Mouse (Mus musculus) bone marrow, adult 2 months (tissue): Measurements from ENCODE around the gene Cldn12. TPM values are rescaled to one million over a fixed set of nuclear protein-coding genes. Genes with fewer than 3 reads are reported as not detected.
A peak's percentile ranks its signal among the peaks of the same experiment; 100 is the strongest.

Source experiments
- H3K27ac ChIP-seq: fragments of 200-500 bp; 2 replicates; pipeline ENCODE4 v1.5.1; 2012; ENCODE audit warnings: low read depth, mild to moderate bottlenecking, control low read depth, inconsistent platforms, low read length; ENCODE audit not compliant: control insufficient read depth, poor library complexity, insufficient read depth
- H3K4me1 ChIP-seq: fragments of 200-500 bp; 2 replicates; pipeline ENCODE4 v1.6.1; 2011; ENCODE audit warnings: low read length; ENCODE audit not compliant: control insufficient read depth, insufficient read depth
- H3K4me3 ChIP-seq: fragments of 200-500 bp; replicated peaks from 2 replicates; pipeline ENCODE3; 2011; ENCODE audit warnings: mild to moderate bottlenecking, low read depth, low read length, control low read depth; ENCODE audit not compliant: control insufficient read depth
- CTCF ChIP-seq: fragments of 200-500 bp; IDR thresholded peaks from 2 replicates; pipeline ENCODE4 v1.5.1; 2011; ENCODE audit warnings: low read length, control low read depth; ENCODE audit not compliant: control insufficient read depth, insufficient read depth
- POLR2A ChIP-seq: fragments of 200-500 bp; IDR thresholded peaks from 2 replicates; pipeline ENCODE4 v1.6.1; 2011; ENCODE audit warnings: low read depth, mild to moderate bottlenecking, control low read depth, low read length, borderline replicate concordance; ENCODE audit not compliant: control insufficient read depth
- WGBS: fragments of 180-500 bp; shearing (Covaris S2); methylation state at CpG from one replicate; pipeline ENCODE4 v1.1.7; 2018; 5-methylcytosine and 5-hydroxymethylcytosine counted together
- polyA plus RNA-seq: library from polyadenylated mRNA; stranded (reverse); fragments of >200 nt; gene quantifications from 2 replicates; pipeline ENCODE4 v1.2.4, GENCODE M21; 2011; ENCODE audit warnings: low replicate concordance; ENCODE audit not compliant: missing spikeins, insufficient read depth, insufficient read length

Cldn12 gene
- polyA plus RNA-seq, 1 experiment, result 1.9 TPM

DNA sequence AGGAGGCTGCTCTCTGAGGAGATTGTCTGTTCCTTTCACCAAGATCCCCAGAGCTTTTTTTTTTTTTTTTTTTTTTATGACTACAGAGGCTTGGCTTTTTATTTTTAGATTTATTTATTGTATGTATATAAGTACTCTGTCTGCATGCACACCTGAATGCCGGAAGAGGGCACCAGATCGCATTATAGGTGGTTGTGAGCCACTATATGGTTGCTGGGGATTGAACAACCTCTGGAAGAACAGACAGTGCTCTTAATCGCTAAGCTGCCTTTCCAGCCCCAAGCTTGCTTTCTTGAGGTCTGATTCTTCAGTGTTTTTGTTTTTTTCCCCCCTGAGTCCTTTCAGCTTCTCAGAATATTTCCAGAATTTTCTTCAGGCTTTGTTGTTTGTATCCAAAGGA, 28.7 kb downstream of the Cldn12 start:
- no peak overlapping the region for H3K27ac ChIP-seq
- no peak for TF ChIP-seq CTCF
- TF ChIP-seq POLR2A, result no peak
- no peaks in the 10 kb centered on the region for H3K4me1 ChIP-seq
- no peak overlapping the region for H3K4me3 ChIP-seq
- WGBS, result 50% methylated on average over 3 of the region's 3 CpGs

DNA sequence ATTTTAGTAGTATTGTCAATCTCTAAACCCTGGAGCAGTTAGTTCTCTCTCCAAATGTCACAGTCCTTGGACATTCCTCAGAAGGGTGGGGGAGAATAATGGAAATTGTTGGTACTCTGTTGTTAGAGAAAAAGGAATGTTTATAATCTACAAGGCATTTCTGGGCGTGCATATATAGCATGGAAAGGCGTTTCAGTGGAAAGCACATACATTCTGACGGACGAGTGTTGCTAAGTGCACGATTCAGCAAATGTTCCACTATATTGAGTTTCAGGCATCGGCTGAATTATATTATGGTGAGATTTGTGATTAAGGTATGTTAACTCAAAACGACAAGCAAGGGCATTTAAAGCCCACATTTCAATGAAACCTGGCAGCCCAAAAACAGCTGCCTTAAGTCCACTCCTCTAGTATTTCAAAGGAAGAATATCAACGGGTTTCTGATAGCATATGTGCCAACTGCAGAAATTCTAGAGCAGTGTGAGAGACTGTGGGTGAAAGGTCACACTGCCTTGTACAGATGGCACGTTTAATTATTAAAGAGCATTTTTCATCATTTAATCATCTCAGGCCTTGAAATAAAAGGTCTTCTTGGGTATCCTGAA, 31.4 kb downstream of the Cldn12 start:
- Histone ChIP-seq H3K4me1 (no peaks in the 10 kb centered on the region), H3K4me3 (no peak overlapping the region), H3K27ac (no peak overlapping the region)
- WGBS, result 71% methylated on average over 9 of the region's 9 CpGs
- TF ChIP-seq CTCF (no peak), POLR2A (no peak)

- H3K27ac ChIP-seq, result no peak overlapping the region
- WGBS, result 0% methylated on average over 1 of the region's 1 CpGs
- TF ChIP-seq CTCF, result 0 out of 2 replicates have a peak, but pooled peaks have one; percentile 14
- no peak for TF ChIP-seq POLR2A
- H3K4me1 ChIP-seq, result no peaks in the 10 kb centered on the region
- H3K4me3 ChIP-seq, result no peak overlapping the region
Observed at GRCm38 (mm10) chr5:5481662-5482061, 33.1 kb downstream of the Cldn12 start.

DNA sequence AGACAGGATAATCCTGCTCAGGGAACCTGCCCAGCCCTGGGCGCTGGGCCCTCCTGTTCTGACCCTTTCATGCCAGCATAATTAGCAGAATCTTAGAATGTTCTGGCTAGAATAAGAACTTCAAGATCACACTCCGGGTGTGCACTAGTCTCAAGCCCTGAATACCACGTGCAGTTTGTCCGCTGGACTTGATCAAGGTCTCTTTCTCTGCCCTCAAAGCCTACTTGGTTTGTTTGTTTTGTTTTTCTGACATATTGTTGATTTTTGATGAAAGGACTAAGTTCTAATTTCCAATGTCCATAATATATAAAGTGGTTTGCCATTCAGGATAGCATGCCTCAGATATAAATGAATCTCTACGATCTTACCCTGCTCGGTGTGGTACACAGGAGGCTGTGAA, 35.7 kb downstream of the Cldn12 start, which contains the start of gene 1700015F17Rik:
Gene 1700015F17Rik (minus strand): TSS at position 101 of the 400 bp plus-strand sequence.
- Histone ChIP-seq H3K4me1 (no peaks in the 10 kb centered on the region), H3K27ac (no peak within 1 kb of the TSS), H3K4me3 (no peak within 1 kb of the TSS)
- TF ChIP-seq CTCF (no peak), POLR2A (no peak)
- WGBS, result 83% methylated on average over 6 of the region's 6 CpGs

DNA sequence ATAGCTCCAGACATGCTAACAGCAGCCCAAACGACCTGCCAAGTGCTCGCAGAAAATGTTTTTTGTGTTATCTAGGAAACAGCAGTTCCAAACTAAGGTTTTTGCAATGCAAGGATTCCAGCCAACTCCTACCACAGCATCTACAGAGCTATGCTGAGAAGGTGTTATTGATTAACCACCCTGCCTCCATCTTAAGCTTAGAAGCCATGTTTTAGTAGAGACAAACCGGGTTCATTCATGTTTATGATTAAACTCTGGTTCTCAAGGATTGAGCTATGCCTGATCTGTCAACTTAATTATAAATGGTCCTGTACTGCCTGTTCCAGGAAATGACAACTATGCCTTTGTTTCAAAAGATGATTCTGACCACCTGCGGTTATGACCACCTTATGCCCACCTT, 38.6 kb downstream of the Cldn12 start:
- H3K27ac ChIP-seq, result no peak overlapping the region
- H3K4me3 ChIP-seq, result no peak overlapping the region
- no peaks in the 10 kb centered on the region for H3K4me1 ChIP-seq
- TF ChIP-seq POLR2A, result no peak
- no peak for TF ChIP-seq CTCF
- WGBS, result 83% methylated on average over 4 of the region's 4 CpGs

GRCm38 (mm10) chr5:5465256-5465655, 49.5 kb downstream of the Cldn12 start:
- Histone ChIP-seq H3K4me3 (no peak overlapping the region), H3K27ac (no peak overlapping the region), H3K4me1 (no peaks in the 10 kb centered on the region)
- TF ChIP-seq POLR2A, result no peak
- WGBS, result 63% methylated on average over 1 of the region's 1 CpGs

Other genes starting within 250 kb of the Cldn12 start
- 1.0 and 2.1 TPM in 2 replicates for gene Cdk14, start 94.6 kb downstream of the Cldn12 start, polyA plus RNA-seq
- gene 1700015F17Rik, start 35.8 kb downstream of the Cldn12 start, polyA plus RNA-seq, result not detected in 2 replicates
- gene Gtpbp10, start 44.6 kb upstream of the Cldn12 start, polyA plus RNA-seq, result 6.0 and 14.4 TPM in 2 replicates
- gene Gm8773, start 58.8 kb upstream of the Cldn12 start, polyA plus RNA-seq, result not detected in 2 replicates
- gene Cfap69, start 149.3 kb upstream of the Cldn12 start, polyA plus RNA-seq, result not detected in 2 replicates
- gene Steap2, start 179.6 kb upstream of the Cldn12 start, polyA plus RNA-seq, result 0.75 TPM in 1 of 2 replicates, not detected in the other
- not detected in 2 replicates for gene Steap1, start 234.4 kb upstream of the Cldn12 start, polyA plus RNA-seq